Mouse (Mus musculus) E14TG2a.4 (cell line): ENCODE results near the gene Vti1b.

Experiments
- H3K27me3 ChIP-seq: 2 replicates; pipeline ENCODE4 v1.6.1; 2014; ENCODE audit warnings: low read length, control low read depth; ENCODE audit not compliant: insufficient read depth
- H3K36me3 ChIP-seq: 2 replicates; pipeline ENCODE4 v1.6.1; 2014; ENCODE audit warnings: low read length, control low read depth; ENCODE audit not compliant: insufficient read depth
- H3K4me1 ChIP-seq: replicated peaks from 2 replicates; pipeline ENCODE4 v1.6.1; 2014; ENCODE audit warnings: low read depth, low read length, control low read depth
- H3K4me3 ChIP-seq: replicated peaks from 2 replicates; pipeline ENCODE4 v1.5.1; 2014; ENCODE audit warnings: mild to moderate bottlenecking, low read length
- H3K9me3 ChIP-seq: 2 replicates; pipeline ENCODE4 v1.6.1; 2014; ENCODE audit warnings: low read length, control low read depth
- CTCF ChIP-seq: conservative IDR thresholded peaks from 2 replicates; pipeline ENCODE4 v1.5.1; 2014; ENCODE audit warnings: low read length
- NANOG ChIP-seq: IDR thresholded peaks from 2 replicates; pipeline ENCODE4 v1.6.1; 2014; ENCODE audit warnings: borderline replicate concordance, low read length, mixed read lengths
- POU5F1 ChIP-seq: IDR thresholded peaks from 2 replicates; pipeline ENCODE4 v1.6.1; 2014; ENCODE audit warnings: low read length, borderline replicate concordance

Vti1b gene

GRCm38 (mm10) chr12:79149653-79150052 is 22.8 kb downstream of the Vti1b start:
- Histone ChIP-seq H3K27me3 (no peaks in the 10 kb centered on the region), H3K4me3 (no peak overlapping the region), H3K4me1 (no peaks in the 10 kb centered on the region), H3K36me3 (peaks cover 7% of the 10 kb centered on the region), H3K9me3 (no peaks in the 10 kb centered on the region)
- no peak for TF ChIP-seq NANOG
- TF ChIP-seq CTCF = no peak
- TF ChIP-seq POU5F1 = no peak

GRCm38 (mm10) chr12:79141384-79141783 is 31.1 kb downstream of the Vti1b start:
- Histone ChIP-seq H3K4me1 (peaks cover 6% of the 10 kb centered on the region; the same call in 1 of the 2 replicates), H3K27me3 (no peaks in the 10 kb centered on the region), H3K36me3 (no peaks in the 10 kb centered on the region), H3K4me3 (no peak overlapping the region), H3K9me3 (no peaks in the 10 kb centered on the region)
- TF ChIP-seq CTCF (no peak), NANOG (no peak; the same call in 1 of the 2 replicates), POU5F1 (no peak)

- no peaks in the 10 kb centered on the region for H3K9me3 ChIP-seq
- TF ChIP-seq POU5F1 = no peak
- no peak for TF ChIP-seq NANOG
- no peak for TF ChIP-seq CTCF
- no peaks in the 10 kb centered on the region for H3K36me3 ChIP-seq
- H3K4me1 ChIP-seq = peaks cover 6% of the 10 kb centered on the region; the same call in 1 of the 2 replicates
- no peaks in the 10 kb centered on the region for H3K27me3 ChIP-seq
- H3K4me3 ChIP-seq = no peak overlapping the region
Observed at GRCm38 (mm10) chr12:79140811-79141210, 31.7 kb downstream of the Vti1b start.

- Histone ChIP-seq H3K4me3 (no peak overlapping the region), H3K27me3 (peaks cover 6% of the 10 kb centered on the region; the same call in 1 of the 2 replicates), H3K36me3 (no peaks in the 10 kb centered on the region), H3K9me3 (peaks cover 3% of the 10 kb centered on the region; the same call in 1 of the 2 replicates), H3K4me1 (peaks cover 6% of the 10 kb centered on the region; the same call in 1 of the 2 replicates)
- TF ChIP-seq POU5F1 (no peak), CTCF (no peak), NANOG (no peak)
Observed at GRCm38 (mm10) chr12:79139417-79139816, 33.0 kb downstream of the Vti1b start.

- Histone ChIP-seq H3K9me3 (peaks cover 7% of the 10 kb centered on the region), H3K4me1 (peaks cover 6% of the 10 kb centered on the region; the same call in 1 of the 2 replicates), H3K27me3 (peaks cover 6% of the 10 kb centered on the region; the same call in 1 of the 2 replicates), H3K4me3 (no peak overlapping the region), H3K36me3 (no peaks in the 10 kb centered on the region)
- TF ChIP-seq CTCF (no peak), NANOG (no peak), POU5F1 (no peak)
Observed at GRCm38 (mm10) chr12:79138999-79139398, 33.5 kb downstream of the Vti1b start.

- H3K4me1 ChIP-seq = peaks cover 6% of the 10 kb centered on the region; the same call in 1 of the 2 replicates
- H3K4me3 ChIP-seq = no peak overlapping the region
- peaks cover 24% of the 10 kb centered on the region for H3K27me3 ChIP-seq
- no peaks in the 10 kb centered on the region for H3K36me3 ChIP-seq
- TF ChIP-seq NANOG (no peak), CTCF (no peak), POU5F1 (no peak)
- H3K9me3 ChIP-seq = peaks cover 16% of the 10 kb centered on the region
Observed at GRCm38 (mm10) chr12:79136949-79137348, 35.5 kb downstream of the Vti1b start.

- H3K4me3 ChIP-seq = no peak overlapping the region
- TF ChIP-seq POU5F1 = no peak
- TF ChIP-seq NANOG = no peak
- TF ChIP-seq CTCF = no peak
- no peaks in the 10 kb centered on the region for H3K36me3 ChIP-seq
- H3K27me3 ChIP-seq = peaks cover 42% of the 10 kb centered on the region
- H3K4me1 ChIP-seq = peaks cover 12% of the 10 kb centered on the region
- peaks cover 17% of the 10 kb centered on the region for H3K9me3 ChIP-seq
Observed at GRCm38 (mm10) chr12:79135105-79135504, 37.4 kb downstream of the Vti1b start.

- no peak for TF ChIP-seq NANOG
- no peak for TF ChIP-seq POU5F1
- no peak for TF ChIP-seq CTCF
- Histone ChIP-seq H3K4me3 (no peak overlapping the region), H3K9me3 (peaks cover 17% of the 10 kb centered on the region), H3K36me3 (no peaks in the 10 kb centered on the region), H3K4me1 (peaks cover 12% of the 10 kb centered on the region), H3K27me3 (peaks cover 46% of the 10 kb centered on the region)
Observed at GRCm38 (mm10) chr12:79134676-79135075, 37.8 kb downstream of the Vti1b start.
